Mouse (Mus musculus) erythroblast, embryonic 14.5 days (primary cell): ENCODE data around the gene Ccdc47. TPM values are rescaled to one million over a fixed set of nuclear protein-coding genes. Genes with fewer than 3 reads are reported as not detected.
"Not testable (repeated sequence)": the region's sequence is repeated elsewhere in the genome, so short reads cannot be mapped to it uniquely, and the experiment has no call there.

Source experiments
- H3K27me3 ChIP-seq: 2 replicates; pipeline ENCODE4 v1.6.1; 2012; ENCODE audit warnings: inconsistent platforms; ENCODE audit not compliant: control insufficient read depth
- H3K36me3 ChIP-seq: 2 replicates; pipeline ENCODE4 v1.6.1; 2012; ENCODE audit warnings: mild to moderate bottlenecking, inconsistent platforms; ENCODE audit not compliant: control insufficient read depth
- H3K4me1 ChIP-seq: 2 replicates; pipeline ENCODE4 v1.6.1; 2012; ENCODE audit warnings: inconsistent platforms; ENCODE audit not compliant: control insufficient read depth
- H3K4me3 ChIP-seq: replicated peaks from 2 replicates; pipeline ENCODE3; 2012; ENCODE audit warnings: moderate library complexity, mild to moderate bottlenecking, inconsistent platforms
- H3K9me3 ChIP-seq: 2 replicates; pipeline ENCODE4 v1.6.1; 2012; ENCODE audit warnings: low read length, inconsistent platforms, mixed read lengths; ENCODE audit not compliant: control insufficient read depth
- GATA1 ChIP-seq: IDR thresholded peaks from 2 replicates; pipeline ENCODE4 v1.6.1; 2012; ENCODE audit warnings: low read length, inconsistent platforms, mixed read lengths
- TAL1 ChIP-seq: IDR thresholded peaks from 3 replicates; pipeline ENCODE4 v1.6.1; 2012; ENCODE audit warnings: low read length, inconsistent platforms, mixed read lengths
- polyA plus RNA-seq: library from polyadenylated mRNA; stranded (reverse); fragments of >175 nt; gene quantifications from 2 replicates; pipeline ENCODE4 v1.2.3, GENCODE M21; 2012

Gene Ccdc47
- polyA plus RNA-seq, 1 experiment = 0.20 TPM

GRCm38 (mm10) chr11:106201337-106202122 lies 14.6 kb downstream of the Ccdc47 start:
- TF ChIP-seq GATA1 = no peak
- TF ChIP-seq TAL1 = no peak
- H3K27me3 ChIP-seq = no peaks in the 10 kb centered on the region
- H3K4me3 ChIP-seq = no peak overlapping the region
- H3K4me1 ChIP-seq = peaks cover 25% of the 10 kb centered on the region
- H3K9me3 ChIP-seq = no peaks in the 10 kb centered on the region
- peaks cover 90% of the 10 kb centered on the region for H3K36me3 ChIP-seq

- H3K4me1 ChIP-seq = peaks cover 25% of the 10 kb centered on the region
- no peak for TF ChIP-seq GATA1
- no peak for TF ChIP-seq TAL1
- H3K27me3 ChIP-seq = no peaks in the 10 kb centered on the region
- H3K36me3 ChIP-seq = peaks cover 90% of the 10 kb centered on the region
- no peak overlapping the region for H3K4me3 ChIP-seq
- H3K9me3 ChIP-seq = no peaks in the 10 kb centered on the region
Measured at GRCm38 (mm10) chr11:106200756-106201155, 15.4 kb downstream of the Ccdc47 start.

- peaks cover 83% of the 10 kb centered on the region for H3K36me3 ChIP-seq
- not testable (repeated sequence) for H3K4me3 ChIP-seq, H3K27me3 ChIP-seq, H3K9me3 ChIP-seq
- peaks cover 28% of the 10 kb centered on the region for H3K4me1 ChIP-seq
Measured at GRCm38 (mm10) chr11:106199997-106200396, 16.1 kb downstream of the Ccdc47 start.

- H3K4me1 ChIP-seq = peaks cover 41% of the 10 kb centered on the region
- TF ChIP-seq GATA1 (no peak), TAL1 (no peak)
- H3K9me3 ChIP-seq = no peaks in the 10 kb centered on the region
- H3K4me3 ChIP-seq = no peak overlapping the region
- H3K27me3 ChIP-seq = no peaks in the 10 kb centered on the region
- peaks cover 66% of the 10 kb centered on the region for H3K36me3 ChIP-seq
Measured at GRCm38 (mm10) chr11:106198277-106198676, 17.9 kb downstream of the Ccdc47 start.

- Histone ChIP-seq H3K36me3 (peaks cover 39% of the 10 kb centered on the region), H3K4me3 (no peak overlapping the region), H3K4me1 (peaks cover 49% of the 10 kb centered on the region), H3K9me3 (no peaks in the 10 kb centered on the region), H3K27me3 (no peaks in the 10 kb centered on the region)
- TF ChIP-seq GATA1 (no peak), TAL1 (no peak)
Measured at GRCm38 (mm10) chr11:106195341-106195740, 20.8 kb downstream of the Ccdc47 start.

GRCm38 (mm10) chr11:106194891-106195290 lies 21.3 kb downstream of the Ccdc47 start:
- Histone ChIP-seq H3K27me3 (no peaks in the 10 kb centered on the region), H3K9me3 (no peaks in the 10 kb centered on the region), H3K4me1 (peaks cover 50% of the 10 kb centered on the region), H3K36me3 (peaks cover 35% of the 10 kb centered on the region), H3K4me3 (no peak overlapping the region)
- TF ChIP-seq TAL1 (no peak), GATA1 (no peak)

GRCm38 (mm10) chr11:106194155-106194541 lies 22.0 kb downstream of the Ccdc47 start:
- peaks cover 50% of the 10 kb centered on the region for H3K4me1 ChIP-seq
- TF ChIP-seq TAL1 = no peak
- TF ChIP-seq GATA1 = no peak

GRCm38 (mm10) chr11:106193371-106194154 lies 22.6 kb downstream of the Ccdc47 start:
- Histone ChIP-seq H3K9me3 (no peaks in the 10 kb centered on the region), H3K4me3 (peak overlapping the region; percentile 84), H3K4me1 (peaks cover 49% of the 10 kb centered on the region), H3K27me3 (no peaks in the 10 kb centered on the region), H3K36me3 (peaks cover 25% of the 10 kb centered on the region)
- TF ChIP-seq GATA1 (no peak), TAL1 (no peak)

More at GRCm38 (mm10) chr11:106194155-106194541, 22.0 kb downstream of the Ccdc47 start:
- peak overlapping the region; percentile 84 for H3K4me3 ChIP-seq
- peaks cover 30% of the 10 kb centered on the region for H3K36me3 ChIP-seq
- H3K27me3 ChIP-seq = no peaks in the 10 kb centered on the region
- H3K9me3 ChIP-seq = no peaks in the 10 kb centered on the region

GRCm38 (mm10) chr11:106192657-106193370 lies 23.3 kb downstream of the Ccdc47 start:
- Histone ChIP-seq H3K4me3 (peak overlapping the region; percentile 84), H3K9me3 (no peaks in the 10 kb centered on the region), H3K36me3 (peaks cover 18% of the 10 kb centered on the region), H3K4me1 (peaks cover 41% of the 10 kb centered on the region), H3K27me3 (no peaks in the 10 kb centered on the region)
- no peak for TF ChIP-seq TAL1
- 0 out of 2 replicates have a peak, but pooled peaks have one; percentile 4 for TF ChIP-seq GATA1
